Mouse (Mus musculus): ENCODE measurements at regions not wholly inside any gene's neighbourhood (a gene's known extent, or its start where the extent isn't known, plus 50 kb on each side); places are given as distances from the start of the nearest gene placed in this dataset.

DNA sequence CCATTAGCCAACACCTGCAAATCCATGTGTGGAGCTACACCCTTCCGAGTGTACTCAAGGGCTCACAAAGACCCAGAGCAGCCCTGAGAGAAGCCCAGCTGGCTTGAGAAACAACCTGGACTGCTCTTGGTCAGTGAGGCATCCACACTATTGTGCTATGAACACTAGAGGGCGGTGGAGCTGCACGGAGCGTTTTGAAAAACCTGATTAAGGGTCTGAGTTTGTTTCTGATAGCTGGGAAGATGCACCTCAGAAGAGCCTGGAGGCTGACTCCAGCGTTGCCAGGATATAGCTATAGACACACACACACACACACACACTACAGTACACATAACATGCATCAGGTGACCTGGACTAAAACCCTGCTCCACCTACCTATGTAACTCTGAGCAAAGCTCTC lies 185.5 kb downstream of the Prdm2 start:
- 2% methylated on average over 5 of the region's 5 CpGs for WGBS
- H3K9me3 ChIP-seq (replicated peaks; ENCODE audit: control insufficient read depth, low read length), result peaks cover 5% of the 10 kb centered on the region
- no peak overlapping the region for H3K27ac ChIP-seq (ENCODE audit: low read length)
- no peak overlapping the region for H3K4me3 ChIP-seq (replicated peaks; ENCODE audit: low read length)
- no peak overlapping the region for H3K9ac ChIP-seq (ENCODE audit: low read length)
- no peaks in the 10 kb centered on the region for H3K4me1 ChIP-seq (ENCODE audit: control insufficient read depth, insufficient read depth, low read length)
- ATAC-seq (ENCODE audit: insufficient read depth, low FRiP score), result 0 out of 2 replicates have a peak, but pooled peaks have one; percentile 40
- no peak overlapping the region for H3K4me2 ChIP-seq (ENCODE audit: low read depth, low read length)
- no peaks in the 10 kb centered on the region for H3K36me3 ChIP-seq (ENCODE audit: control insufficient read depth, insufficient read depth, low read length)
- no peaks in the 10 kb centered on the region for H3K27me3 ChIP-seq (ENCODE audit: control insufficient read depth, insufficient read depth, low read length)

DNA sequence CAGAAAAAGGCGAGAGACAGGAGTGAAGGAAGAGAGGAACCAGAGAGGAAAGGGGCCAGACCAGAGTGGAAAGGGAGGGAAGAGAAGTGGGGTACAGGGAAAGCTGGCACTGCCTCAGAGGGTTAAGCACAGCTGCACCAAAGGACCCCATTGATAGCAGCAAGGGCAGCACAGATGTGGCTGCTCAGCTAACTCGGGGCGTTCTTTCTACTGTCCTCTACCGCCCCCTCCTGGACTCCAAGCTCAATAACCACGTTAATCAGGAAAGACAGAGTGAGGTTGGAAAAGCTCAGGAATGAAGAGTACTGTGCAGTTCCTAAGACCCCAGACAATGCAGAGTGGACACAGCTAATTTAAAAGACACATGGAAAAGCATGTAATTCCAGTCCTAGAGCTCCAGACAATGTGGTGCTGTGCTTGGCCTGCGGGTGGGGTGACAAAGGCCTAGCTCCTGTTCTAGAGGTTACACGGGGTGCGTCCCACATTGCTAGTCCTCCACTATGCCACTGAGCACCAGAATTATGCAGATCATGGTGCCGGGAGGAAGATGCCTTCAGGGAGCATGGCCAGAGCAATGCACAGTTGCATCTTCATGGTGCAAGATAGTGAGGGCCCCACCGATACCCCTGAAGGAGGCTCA lies 191.4 kb downstream of the Prdm2 start:
- Histone ChIP-seq H3K27me3 (ENCODE audit: control insufficient read depth, insufficient read depth, low read length) (no peaks in the 10 kb centered on the region), H3K9ac (ENCODE audit: low read length) (no peak overlapping the region), H3K9me3 (replicated peaks; ENCODE audit: control insufficient read depth, low read length) (peaks cover 5% of the 10 kb centered on the region), H3K27ac (ENCODE audit: low read length) (no peak overlapping the region), H3K4me2 (ENCODE audit: low read depth, low read length) (no peak overlapping the region), H3K4me1 (ENCODE audit: control insufficient read depth, insufficient read depth, low read length) (no peaks in the 10 kb centered on the region), H3K4me3 (replicated peaks; ENCODE audit: low read length) (no peak overlapping the region), H3K36me3 (ENCODE audit: control insufficient read depth, insufficient read depth, low read length) (no peaks in the 10 kb centered on the region)
- 46% methylated on average over 10 of the region's 10 CpGs for WGBS
- peak; percentile 25; the same call in 1 of the 2 replicates for ATAC-seq (ENCODE audit: insufficient read depth, low FRiP score)

DNA sequence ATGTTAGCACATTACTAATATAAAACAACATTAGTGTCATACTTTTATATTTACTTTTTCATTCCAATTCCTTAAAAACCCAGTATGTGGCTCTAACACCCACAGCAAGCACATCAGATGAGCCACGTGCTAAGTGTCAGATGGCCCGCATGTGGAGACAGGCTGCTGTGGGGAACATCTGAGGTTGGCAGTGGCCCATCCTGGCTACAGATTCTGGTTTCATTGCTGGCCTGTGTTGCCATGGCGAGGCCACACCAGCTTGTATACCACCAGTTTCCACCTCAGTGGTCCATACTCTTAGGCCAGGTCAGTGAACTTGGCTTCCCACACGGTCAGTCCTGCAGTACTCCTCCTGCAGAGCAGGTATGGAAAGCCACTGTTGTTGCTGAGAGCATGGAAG lies 192.1 kb downstream of the Prdm2 start:
- Histone ChIP-seq H3K27me3 (ENCODE audit: control insufficient read depth, insufficient read depth, low read length) (no peaks in the 10 kb centered on the region), H3K27ac (ENCODE audit: low read length) (no peak overlapping the region), H3K4me1 (ENCODE audit: control insufficient read depth, insufficient read depth, low read length) (no peaks in the 10 kb centered on the region), H3K36me3 (ENCODE audit: control insufficient read depth, insufficient read depth, low read length) (no peaks in the 10 kb centered on the region), H3K9ac (ENCODE audit: low read length) (no peak overlapping the region), H3K4me2 (ENCODE audit: low read depth, low read length) (no peak overlapping the region), H3K9me3 (replicated peaks; ENCODE audit: control insufficient read depth, low read length) (peaks cover 5% of the 10 kb centered on the region), H3K4me3 (replicated peaks; ENCODE audit: low read length) (no peak overlapping the region)
- no peak for ATAC-seq (ENCODE audit: insufficient read depth, low FRiP score)
- 74% methylated on average over 4 of the region's 4 CpGs for WGBS

DNA sequence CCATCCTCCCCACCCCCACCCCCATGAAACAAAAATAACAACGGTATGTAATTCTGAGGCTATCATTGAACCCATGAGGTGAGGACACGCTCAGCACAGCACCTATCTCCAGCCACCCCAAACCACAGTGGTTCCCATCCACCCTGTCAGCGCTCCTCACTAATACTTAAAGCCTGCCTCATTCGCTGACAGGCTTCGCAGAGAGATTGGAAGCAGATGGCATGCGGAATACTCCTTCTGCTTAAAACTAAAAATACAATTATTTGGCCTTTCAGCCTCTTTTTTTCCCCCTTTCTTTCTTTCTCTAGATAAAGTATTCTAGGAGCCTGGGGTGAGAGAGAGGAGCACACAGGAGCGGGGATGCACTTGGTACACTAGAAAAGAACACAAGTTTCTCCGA lies 199.9 kb downstream of the Prdm2 start:
- Histone ChIP-seq H3K9ac (ENCODE audit: low read length) (no peak overlapping the region), H3K27ac (ENCODE audit: low read length) (no peak overlapping the region), H3K36me3 (ENCODE audit: control insufficient read depth, insufficient read depth, low read length) (no peaks in the 10 kb centered on the region), H3K4me3 (replicated peaks; ENCODE audit: low read length) (no peak overlapping the region), H3K27me3 (ENCODE audit: control insufficient read depth, insufficient read depth, low read length) (no peaks in the 10 kb centered on the region), H3K9me3 (replicated peaks; ENCODE audit: control insufficient read depth, low read length) (no peaks in the 10 kb centered on the region), H3K4me2 (ENCODE audit: low read depth, low read length) (no peak overlapping the region), H3K4me1 (ENCODE audit: control insufficient read depth, insufficient read depth, low read length) (no peaks in the 10 kb centered on the region)
- no peak for ATAC-seq (ENCODE audit: insufficient read depth, low FRiP score)
- 75% methylated on average over 8 of the region's 8 CpGs for WGBS

GRCm38 (mm10) chr4:143001961-143002360 lies 210.8 kb downstream of the Prdm2 start:
- Histone ChIP-seq H3K27me3 (ENCODE audit: control insufficient read depth, insufficient read depth, low read length) (no peaks in the 10 kb centered on the region), H3K36me3 (ENCODE audit: control insufficient read depth, insufficient read depth, low read length) (no peaks in the 10 kb centered on the region), H3K4me3 (replicated peaks; ENCODE audit: low read length) (no peak overlapping the region), H3K4me1 (ENCODE audit: control insufficient read depth, insufficient read depth, low read length) (no peaks in the 10 kb centered on the region), H3K9me3 (replicated peaks; ENCODE audit: control insufficient read depth, low read length) (no peaks in the 10 kb centered on the region), H3K4me2 (ENCODE audit: low read depth, low read length) (no peak overlapping the region), H3K9ac (ENCODE audit: low read length) (no peak overlapping the region), H3K27ac (ENCODE audit: low read length) (no peak overlapping the region)
- 42% methylated on average over 13 of the region's 13 CpGs for WGBS
- no peak for ATAC-seq (ENCODE audit: insufficient read depth, low FRiP score)

GRCm38 (mm10) chr4:143001486-143001885 lies 211.3 kb downstream of the Prdm2 start:
- Histone ChIP-seq H3K4me3 (replicated peaks; ENCODE audit: low read length) (no peak overlapping the region), H3K27ac (ENCODE audit: low read length) (no peak overlapping the region), H3K27me3 (ENCODE audit: control insufficient read depth, insufficient read depth, low read length) (no peaks in the 10 kb centered on the region), H3K9me3 (replicated peaks; ENCODE audit: control insufficient read depth, low read length) (no peaks in the 10 kb centered on the region), H3K36me3 (ENCODE audit: control insufficient read depth, insufficient read depth, low read length) (no peaks in the 10 kb centered on the region), H3K4me1 (ENCODE audit: control insufficient read depth, insufficient read depth, low read length) (no peaks in the 10 kb centered on the region), H3K4me2 (ENCODE audit: low read depth, low read length) (no peak overlapping the region), H3K9ac (ENCODE audit: low read length) (no peak overlapping the region)
- no peak for ATAC-seq (ENCODE audit: insufficient read depth, low FRiP score)
- 66% methylated on average over 5 of the region's 5 CpGs for WGBS

- Histone ChIP-seq H3K9me3 (replicated peaks; ENCODE audit: control insufficient read depth, low read length) (no peaks in the 10 kb centered on the region), H3K36me3 (ENCODE audit: control insufficient read depth, insufficient read depth, low read length) (no peaks in the 10 kb centered on the region), H3K27me3 (ENCODE audit: control insufficient read depth, insufficient read depth, low read length) (no peaks in the 10 kb centered on the region), H3K4me3 (replicated peaks; ENCODE audit: low read length) (no peak overlapping the region), H3K4me1 (ENCODE audit: control insufficient read depth, insufficient read depth, low read length) (no peaks in the 10 kb centered on the region), H3K27ac (ENCODE audit: low read length) (no peak overlapping the region), H3K9ac (ENCODE audit: low read length) (no peak overlapping the region), H3K4me2 (ENCODE audit: low read depth, low read length) (no peak overlapping the region)
- 63% methylated on average over 4 of the region's 4 CpGs for WGBS
- no peak for ATAC-seq (ENCODE audit: insufficient read depth, low FRiP score)
These were observed 216.4 kb downstream of the Prdm2 start for GRCm38 (mm10) chr4:142996406-142996805.

GRCm38 (mm10) chr4:142991401-142991800 lies 221.4 kb downstream of the Prdm2 start:
- WGBS, result 38% methylated on average over 4 of the region's 4 CpGs
- H3K36me3 ChIP-seq (ENCODE audit: control insufficient read depth, insufficient read depth, low read length), result no peaks in the 10 kb centered on the region
- no peak overlapping the region for H3K9ac ChIP-seq (ENCODE audit: low read length)
- H3K9me3 ChIP-seq (replicated peaks; ENCODE audit: control insufficient read depth, low read length), result no peaks in the 10 kb centered on the region
- no peak overlapping the region for H3K27ac ChIP-seq (ENCODE audit: low read length)
- H3K4me2 ChIP-seq (ENCODE audit: low read depth, low read length), result no peak overlapping the region
- no peak overlapping the region for H3K4me3 ChIP-seq (replicated peaks; ENCODE audit: low read length)
- H3K27me3 ChIP-seq (ENCODE audit: control insufficient read depth, insufficient read depth, low read length), result no peaks in the 10 kb centered on the region
- no peak for ATAC-seq (ENCODE audit: insufficient read depth, low FRiP score)
- no peaks in the 10 kb centered on the region for H3K4me1 ChIP-seq (ENCODE audit: control insufficient read depth, insufficient read depth, low read length)

- H3K27ac ChIP-seq (ENCODE audit: low read length), result no peak overlapping the region
- H3K36me3 ChIP-seq (ENCODE audit: control insufficient read depth, insufficient read depth, low read length), result no peaks in the 10 kb centered on the region
- H3K4me2 ChIP-seq (ENCODE audit: low read depth, low read length), result no peak overlapping the region
- WGBS, result 7% methylated on average over 8 of the region's 8 CpGs
- no peak overlapping the region for H3K9ac ChIP-seq (ENCODE audit: low read length)
- no peak for ATAC-seq (ENCODE audit: insufficient read depth, low FRiP score)
- H3K9me3 ChIP-seq (replicated peaks; ENCODE audit: control insufficient read depth, low read length), result no peaks in the 10 kb centered on the region
- H3K27me3 ChIP-seq (ENCODE audit: control insufficient read depth, insufficient read depth, low read length), result no peaks in the 10 kb centered on the region
- no peaks in the 10 kb centered on the region for H3K4me1 ChIP-seq (ENCODE audit: control insufficient read depth, insufficient read depth, low read length)
- no peak overlapping the region for H3K4me3 ChIP-seq (replicated peaks; ENCODE audit: low read length)
These were observed 223.6 kb downstream of the Prdm2 start for GRCm38 (mm10) chr4:142989175-142989574.

- no peaks in the 10 kb centered on the region for H3K36me3 ChIP-seq (ENCODE audit: control insufficient read depth, insufficient read depth, low read length)
- no peak overlapping the region for H3K4me2 ChIP-seq (ENCODE audit: low read depth, low read length)
- H3K27ac ChIP-seq (ENCODE audit: low read length), result no peak overlapping the region
- WGBS, result 46% methylated on average over 6 of the region's 6 CpGs
- H3K4me1 ChIP-seq (ENCODE audit: control insufficient read depth, insufficient read depth, low read length), result no peaks in the 10 kb centered on the region
- no peak for ATAC-seq (ENCODE audit: insufficient read depth, low FRiP score)
- H3K4me3 ChIP-seq (replicated peaks; ENCODE audit: low read length), result no peak overlapping the region
- H3K9ac ChIP-seq (ENCODE audit: low read length), result no peak overlapping the region
- no peaks in the 10 kb centered on the region for H3K27me3 ChIP-seq (ENCODE audit: control insufficient read depth, insufficient read depth, low read length)
- no peaks in the 10 kb centered on the region for H3K9me3 ChIP-seq (replicated peaks; ENCODE audit: control insufficient read depth, low read length)
These were observed 229.5 kb downstream of the Prdm2 start for GRCm38 (mm10) chr4:142983295-142983624.

Measured in stomach, embryonic 16.5 days (tissue).